Mouse (Mus musculus): ENCODE data around the gene Fam171a2. TPM values are rescaled to one million over a fixed set of nuclear protein-coding genes. Genes with fewer than 3 reads are reported as not detected.
"Not testable (repeated sequence)": the region's sequence is repeated elsewhere in the genome, so short reads cannot be mapped to it uniquely, and the experiment has no call there.

The Fam171a2 gene
- polyA plus RNA-seq, 1 experiment from 2014 or later, result 0.86 TPM

- no peak for ATAC-seq
- Histone ChIP-seq H3K4me2 (ENCODE audit: low read depth, low read length) (no peak overlapping the region), H3K9ac (ENCODE audit: low read depth, low read length) (no peak overlapping the region), H3K36me3 (ENCODE audit: control insufficient read depth, insufficient read depth, low read length) (no peaks in the 10 kb centered on the region), H3K27ac (ENCODE audit: low read length) (no peak overlapping the region), H3K4me3 (ENCODE audit: low read length) (no peak overlapping the region), H3K9me3 (ENCODE audit: control insufficient read depth, low read length) (no peaks in the 10 kb centered on the region), H3K4me1 (ENCODE audit: control insufficient read depth, insufficient read depth, low read length) (no peaks in the 10 kb centered on the region), H3K27me3 (replicated peaks; ENCODE audit: control insufficient read depth, insufficient read depth, low read length) (no peaks in the 10 kb centered on the region)
- WGBS, result 43% methylated on average over 8 of the region's 8 CpGs
These were observed 25.9 kb downstream of the Fam171a2 start for GRCm38 (mm10) chr11:102421559-102421958.

- H3K9ac ChIP-seq (ENCODE audit: low read depth, low read length), result no peak overlapping the region
- no peaks in the 10 kb centered on the region for H3K27me3 ChIP-seq (replicated peaks; ENCODE audit: control insufficient read depth, insufficient read depth, low read length)
- no peak overlapping the region for H3K4me2 ChIP-seq (ENCODE audit: low read depth, low read length)
- no peak for ATAC-seq
- H3K4me1 ChIP-seq (ENCODE audit: control insufficient read depth, insufficient read depth, low read length), result no peaks in the 10 kb centered on the region
- H3K4me3 ChIP-seq (ENCODE audit: low read length), result no peak overlapping the region
- H3K9me3 ChIP-seq (ENCODE audit: control insufficient read depth, low read length), result no peaks in the 10 kb centered on the region
- no peak overlapping the region for H3K27ac ChIP-seq (ENCODE audit: low read length)
- H3K36me3 ChIP-seq (ENCODE audit: control insufficient read depth, insufficient read depth, low read length), result no peaks in the 10 kb centered on the region
These were observed 28.6 kb downstream of the Fam171a2 start for GRCm38 (mm10) chr11:102418887-102419286.

GRCm38 (mm10) chr11:102417160-102417559 is 30.3 kb downstream of the Fam171a2 start:
- H3K4me2 ChIP-seq (ENCODE audit: low read depth, low read length), result no peak overlapping the region
- no peak overlapping the region for H3K4me3 ChIP-seq (ENCODE audit: low read length)
- no peak for ATAC-seq
- 85% methylated on average over 1 of the region's 1 CpGs for WGBS
- H3K36me3 ChIP-seq (ENCODE audit: control insufficient read depth, insufficient read depth, low read length), result no peaks in the 10 kb centered on the region
- no peak overlapping the region for H3K9ac ChIP-seq (ENCODE audit: low read depth, low read length)
- no peak overlapping the region for H3K27ac ChIP-seq (ENCODE audit: low read length)
- no peaks in the 10 kb centered on the region for H3K27me3 ChIP-seq (replicated peaks; ENCODE audit: control insufficient read depth, insufficient read depth, low read length)
- no peaks in the 10 kb centered on the region for H3K4me1 ChIP-seq (ENCODE audit: control insufficient read depth, insufficient read depth, low read length)
- H3K9me3 ChIP-seq (ENCODE audit: control insufficient read depth, low read length), result no peaks in the 10 kb centered on the region

- no peak overlapping the region for H3K9ac ChIP-seq (ENCODE audit: low read depth, low read length)
- no peak overlapping the region for H3K4me2 ChIP-seq (ENCODE audit: low read depth, low read length)
- ATAC-seq, result no peak
- WGBS, result 66% methylated on average over 10 of the region's 10 CpGs
- no peaks in the 10 kb centered on the region for H3K4me1 ChIP-seq (ENCODE audit: control insufficient read depth, insufficient read depth, low read length)
- H3K9me3 ChIP-seq (ENCODE audit: control insufficient read depth, low read length), result no peaks in the 10 kb centered on the region
- no peaks in the 10 kb centered on the region for H3K27me3 ChIP-seq (replicated peaks; ENCODE audit: control insufficient read depth, insufficient read depth, low read length)
- H3K4me3 ChIP-seq (ENCODE audit: low read length), result no peak overlapping the region
- H3K36me3 ChIP-seq (ENCODE audit: control insufficient read depth, insufficient read depth, low read length), result no peaks in the 10 kb centered on the region
- no peak overlapping the region for H3K27ac ChIP-seq (ENCODE audit: low read length)
These were observed 32.3 kb downstream of the Fam171a2 start for GRCm38 (mm10) chr11:102415034-102415802.

GRCm38 (mm10) chr11:102413059-102413458 is 34.4 kb downstream of the Fam171a2 start:
- H3K9ac ChIP-seq (ENCODE audit: low read depth, low read length), result no peak overlapping the region
- no peak overlapping the region for H3K27ac ChIP-seq (ENCODE audit: low read length)
- H3K4me1 ChIP-seq (ENCODE audit: control insufficient read depth, insufficient read depth, low read length), result peaks cover 9% of the 10 kb centered on the region
- WGBS, result 78% methylated on average over 8 of the region's 8 CpGs
- H3K4me2 ChIP-seq (ENCODE audit: low read depth, low read length), result no peak overlapping the region
- no peaks in the 10 kb centered on the region for H3K27me3 ChIP-seq (replicated peaks; ENCODE audit: control insufficient read depth, insufficient read depth, low read length)
- H3K4me3 ChIP-seq (ENCODE audit: low read length), result no peak overlapping the region
- no peaks in the 10 kb centered on the region for H3K9me3 ChIP-seq (ENCODE audit: control insufficient read depth, low read length)
- no peaks in the 10 kb centered on the region for H3K36me3 ChIP-seq (ENCODE audit: control insufficient read depth, insufficient read depth, low read length)
- ATAC-seq, result no peak

- Histone ChIP-seq H3K27ac (ENCODE audit: low read length) (no peak overlapping the region), H3K36me3 (ENCODE audit: control insufficient read depth, insufficient read depth, low read length) (no peaks in the 10 kb centered on the region), H3K9ac (ENCODE audit: low read depth, low read length) (no peak overlapping the region), H3K9me3 (ENCODE audit: control insufficient read depth, low read length) (no peaks in the 10 kb centered on the region), H3K4me3 (ENCODE audit: low read length) (no peak overlapping the region), H3K4me1 (ENCODE audit: control insufficient read depth, insufficient read depth, low read length) (peaks cover 9% of the 10 kb centered on the region), H3K4me2 (ENCODE audit: low read depth, low read length) (no peak overlapping the region; the same call in 1 of the 2 replicates), H3K27me3 (replicated peaks; ENCODE audit: control insufficient read depth, insufficient read depth, low read length) (no peaks in the 10 kb centered on the region)
- WGBS, result 5% methylated on average over 11 of the region's 11 CpGs
- ATAC-seq, result no peak
These were observed 35.8 kb downstream of the Fam171a2 start for GRCm38 (mm10) chr11:102411704-102412103.

- Histone ChIP-seq H3K9me3 (ENCODE audit: control insufficient read depth, low read length) (no peaks in the 10 kb centered on the region), H3K9ac (ENCODE audit: low read depth, low read length) (no peak overlapping the region), H3K4me3 (ENCODE audit: low read length) (no peak overlapping the region), H3K36me3 (ENCODE audit: control insufficient read depth, insufficient read depth, low read length) (no peaks in the 10 kb centered on the region), H3K27ac (ENCODE audit: low read length) (no peak overlapping the region), H3K4me1 (ENCODE audit: control insufficient read depth, insufficient read depth, low read length) (peaks cover 15% of the 10 kb centered on the region), H3K27me3 (replicated peaks; ENCODE audit: control insufficient read depth, insufficient read depth, low read length) (no peaks in the 10 kb centered on the region), H3K4me2 (ENCODE audit: low read depth, low read length) (no peak overlapping the region)
- no peak for ATAC-seq
- WGBS, result 78% methylated on average over 3 of the region's 3 CpGs
These were observed 36.4 kb downstream of the Fam171a2 start for GRCm38 (mm10) chr11:102411061-102411460.

GRCm38 (mm10) chr11:102410345-102410744 is 37.1 kb downstream of the Fam171a2 start:
- H3K36me3 ChIP-seq (ENCODE audit: control insufficient read depth, insufficient read depth, low read length); ATAC-seq; H3K9ac ChIP-seq (ENCODE audit: low read depth, low read length); H3K4me2 ChIP-seq (ENCODE audit: low read depth, low read length); H3K9me3 ChIP-seq (ENCODE audit: control insufficient read depth, low read length); H3K27ac ChIP-seq (ENCODE audit: low read length); H3K27me3 ChIP-seq (replicated peaks; ENCODE audit: control insufficient read depth, insufficient read depth, low read length); H3K4me3 ChIP-seq (ENCODE audit: low read length): not testable (repeated sequence)
- 87% methylated on average over 3 of the region's 3 CpGs for WGBS
- peaks cover 23% of the 10 kb centered on the region for H3K4me1 ChIP-seq (ENCODE audit: control insufficient read depth, insufficient read depth, low read length)

- Histone ChIP-seq H3K4me1 (ENCODE audit: control insufficient read depth, insufficient read depth, low read length) (peaks cover 27% of the 10 kb centered on the region), H3K9ac (ENCODE audit: low read depth, low read length) (peak overlapping the region; percentile 60), H3K27ac (ENCODE audit: low read length) (peak overlapping the region; percentile 98), H3K4me2 (ENCODE audit: low read depth, low read length) (0 out of 2 replicates have a peak overlapping the region, but pooled peaks have one; percentile 50), H3K36me3 (ENCODE audit: control insufficient read depth, insufficient read depth, low read length) (peaks cover 2% of the 10 kb centered on the region; the same call in 1 of the 2 replicates), H3K27me3 (replicated peaks; ENCODE audit: control insufficient read depth, insufficient read depth, low read length) (no peaks in the 10 kb centered on the region), H3K9me3 (ENCODE audit: control insufficient read depth, low read length) (no peaks in the 10 kb centered on the region), H3K4me3 (ENCODE audit: low read length) (no peak overlapping the region)
- WGBS, result 72% methylated on average over 3 of the region's 3 CpGs
- no peak for ATAC-seq
These were observed 37.6 kb downstream of the Fam171a2 start for GRCm38 (mm10) chr11:102409795-102410330.
